Mouse (Mus musculus) layer of hippocampus, adult 9-11 months (tissue): ENCODE results near the gene Alpl.
A peak's percentile ranks its signal among the peaks of the same experiment; 100 is the strongest.

Source experiments
- DNase-seq: peaks from one replicate; pipeline ENCODE4 v3.0.0; 2022

Gene Alpl

GRCm38 (mm10) chr4:137707216-137707990 lies 88.8 kb downstream of the Alpl start:
- DNase-seq = no peak

DNA sequence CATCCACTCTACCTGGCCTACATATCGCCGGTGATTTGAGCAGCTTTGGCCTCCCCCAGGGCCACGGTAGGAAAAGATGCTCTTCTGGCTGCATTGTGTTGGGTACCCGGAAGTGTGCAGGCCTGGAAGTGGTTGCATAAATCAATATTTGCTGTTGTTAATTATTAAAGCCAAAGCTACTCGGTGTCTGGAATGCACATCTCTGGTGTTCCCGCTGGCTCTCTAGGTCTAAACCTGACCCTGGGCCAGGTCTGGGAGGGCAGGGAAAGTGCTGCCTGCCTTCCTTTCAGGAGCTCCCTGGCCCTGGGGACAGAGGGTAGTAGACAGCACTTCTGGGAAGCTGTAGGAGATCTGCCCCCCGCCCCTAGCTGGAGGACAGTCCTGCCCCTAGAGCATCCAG lies 89.7 kb downstream of the Alpl start:
- no peak for DNase-seq

DNA sequence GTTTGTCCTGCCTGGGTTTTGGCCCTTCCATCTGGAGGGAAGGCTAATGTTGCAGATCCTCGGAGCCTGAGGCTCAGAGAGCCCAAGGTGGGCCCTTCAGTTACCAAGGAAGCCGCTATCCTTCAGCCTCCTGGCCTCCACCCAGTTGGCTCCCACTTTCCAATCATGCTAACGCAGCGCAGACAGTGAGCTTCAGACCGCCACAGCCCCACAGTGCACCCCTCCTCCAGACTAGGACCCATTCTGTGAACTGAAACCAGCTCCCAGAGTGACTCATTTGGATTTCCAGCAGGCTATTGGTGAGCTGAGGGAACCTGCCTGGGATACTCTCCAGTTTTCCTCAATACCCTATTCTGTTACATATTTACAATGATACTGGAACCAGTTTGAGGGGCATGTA lies 90.8 kb downstream of the Alpl start:
- DNase-seq = no peak

DNA sequence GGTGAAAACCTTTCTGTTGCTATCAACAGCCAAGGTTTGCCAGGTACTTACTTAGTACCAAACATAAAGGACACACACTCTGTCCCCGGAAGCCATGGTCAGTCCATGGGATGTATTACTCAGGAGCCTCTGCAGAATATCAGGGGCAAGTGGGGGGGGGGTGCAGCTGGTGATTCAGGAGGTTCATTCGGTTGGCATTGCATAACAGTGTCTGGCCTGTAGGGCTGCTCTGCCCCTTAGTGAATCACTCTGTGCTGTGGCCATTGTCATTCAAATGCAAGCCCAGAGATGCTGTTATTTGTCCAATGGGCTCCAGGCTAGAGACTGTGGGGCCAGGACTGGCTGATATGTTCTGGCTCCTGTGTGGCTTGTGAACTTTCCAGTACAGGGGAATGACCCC lies 91.6 kb downstream of the Alpl start:
- DNase-seq = no peak

GRCm38 (mm10) chr4:137703077-137703476 lies 93.1 kb downstream of the Alpl start:
- no peak for DNase-seq

GRCm38 (mm10) chr4:137700960-137701359 lies 95.2 kb downstream of the Alpl start:
- no peak for DNase-seq

DNA sequence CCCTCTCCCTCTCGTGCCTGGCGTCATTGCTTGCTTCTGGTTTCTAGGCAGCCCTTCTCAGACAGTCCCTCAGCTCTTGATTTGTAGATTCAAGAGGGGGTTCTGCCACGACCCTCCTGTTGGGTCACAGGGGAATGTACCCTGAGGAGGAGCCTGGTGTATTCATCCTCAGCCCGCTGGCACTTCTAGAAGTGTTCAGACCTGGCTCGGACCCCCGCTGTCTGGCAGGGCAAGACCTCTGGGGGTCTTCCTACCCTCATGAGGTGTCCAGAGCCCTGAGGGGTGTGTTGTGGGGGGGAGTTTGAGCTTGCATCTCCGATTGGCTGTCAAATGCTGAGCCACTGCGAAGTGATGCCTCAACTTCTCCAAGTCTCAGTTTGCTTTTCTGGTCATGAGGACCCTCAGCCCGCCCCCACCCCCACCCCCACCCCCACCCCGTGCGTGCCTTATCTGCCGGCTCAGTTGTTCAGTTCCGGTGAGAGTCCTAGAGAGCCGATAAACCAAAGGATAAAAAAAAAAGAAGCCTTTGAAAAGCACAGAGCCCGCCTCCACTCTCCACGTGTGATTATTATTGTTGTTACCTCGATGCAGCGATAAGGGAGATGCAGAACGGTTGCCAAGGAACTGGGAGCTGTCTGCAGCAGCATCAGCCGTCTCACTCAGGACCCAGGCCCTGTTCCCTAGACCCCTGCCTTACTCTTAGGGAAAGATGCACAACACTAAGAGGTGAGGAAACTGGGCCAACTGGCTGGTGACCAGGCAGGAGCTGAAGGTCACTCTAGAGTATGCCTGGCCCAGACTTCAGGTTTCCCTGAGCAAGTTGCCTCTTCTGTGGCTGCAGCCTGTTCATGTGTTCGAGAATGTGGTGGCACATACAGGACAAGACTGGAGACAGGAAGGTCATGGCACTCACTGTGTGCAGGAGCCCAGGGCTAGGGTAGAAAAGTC lies 96.6 kb downstream of the Alpl start:
- no peak for DNase-seq

DNA sequence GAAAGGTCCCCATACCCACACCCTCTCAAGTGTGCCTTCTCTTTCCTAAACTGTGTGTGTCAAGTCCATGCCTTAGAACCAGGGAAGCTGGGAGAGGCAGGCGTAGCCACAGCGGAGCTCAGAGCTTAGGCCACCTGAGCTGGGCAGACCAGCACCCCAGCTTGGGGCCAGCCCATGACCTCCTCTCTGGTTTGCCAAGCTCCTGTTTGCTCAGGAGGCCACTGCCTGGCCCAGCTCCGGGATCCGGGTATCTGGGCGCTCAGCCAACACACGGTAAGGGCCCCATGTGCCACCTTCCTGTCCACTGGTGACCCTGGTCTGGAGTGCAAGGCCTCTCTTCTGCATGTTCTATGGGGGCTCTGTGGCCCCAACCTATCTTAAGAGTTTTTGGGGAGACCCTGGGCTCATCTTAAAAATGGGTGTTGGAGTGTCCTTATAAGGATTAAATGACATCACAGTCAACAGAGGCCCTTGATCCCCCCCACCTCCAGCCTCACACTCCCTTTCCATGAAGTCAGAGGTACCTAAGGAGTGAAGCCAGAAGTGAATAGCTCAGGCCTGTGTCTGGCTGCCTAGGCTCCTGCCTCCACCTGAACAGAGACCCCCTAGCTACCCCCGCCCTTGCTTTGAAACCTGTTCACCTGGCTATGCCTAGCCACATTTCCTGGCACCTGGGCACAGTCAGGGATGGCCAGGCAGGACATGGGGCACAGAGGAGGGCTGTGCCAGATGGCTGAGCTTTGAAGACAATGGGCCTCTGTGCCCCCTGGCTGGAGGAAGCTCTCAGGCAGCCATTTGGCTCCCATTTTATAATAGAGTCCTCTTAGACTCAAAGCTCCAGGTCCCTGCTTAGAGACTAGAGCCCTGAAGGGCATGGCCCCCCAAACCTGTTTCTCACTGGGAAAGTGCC lies 97.9 kb downstream of the Alpl start:
- no peak for DNase-seq

GRCm38 (mm10) chr4:137697156-137697885 lies 98.9 kb downstream of the Alpl start:
- DNase-seq = no peak

DNA sequence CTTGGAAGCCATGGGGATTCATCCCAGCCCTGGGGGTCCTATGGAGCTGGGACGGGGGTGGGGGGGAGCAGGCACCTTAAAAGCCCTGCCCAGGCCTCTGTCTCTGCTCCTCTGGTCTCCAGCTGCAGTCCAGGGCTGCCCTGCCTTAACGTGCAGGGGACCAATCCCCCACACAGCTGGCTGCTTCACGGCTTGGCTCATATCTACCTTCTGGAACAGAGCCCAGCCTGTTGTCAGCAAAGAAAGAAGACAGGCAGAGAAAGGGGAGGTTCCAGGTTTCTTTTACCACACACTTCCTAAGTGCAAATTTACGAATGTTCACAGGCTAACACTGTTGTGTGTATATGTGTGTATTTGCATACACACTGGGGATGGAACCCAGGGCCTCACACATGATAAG lies 100.3 kb downstream of the Alpl start:
- no peak for DNase-seq

DNA sequence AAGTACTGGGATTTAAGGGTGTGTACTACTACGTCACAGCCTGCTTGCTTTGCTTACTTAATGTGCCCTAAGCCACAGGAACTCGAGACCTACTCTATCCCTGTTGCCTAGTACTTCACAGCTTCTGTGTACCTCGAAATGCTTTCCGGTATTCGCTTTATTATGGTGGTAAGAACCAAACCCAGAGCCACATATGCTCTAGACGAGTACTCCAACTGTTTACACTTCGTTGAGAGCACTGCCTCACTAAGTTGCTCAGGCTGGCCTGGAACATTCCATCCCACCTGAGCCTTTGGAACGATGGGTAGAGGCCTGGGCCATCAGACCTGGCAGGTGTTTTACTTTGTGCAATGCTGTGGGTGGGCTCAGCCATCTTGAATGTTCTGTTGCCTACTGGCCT lies 100.9 kb downstream of the Alpl start:
- no peak for DNase-seq

DNA sequence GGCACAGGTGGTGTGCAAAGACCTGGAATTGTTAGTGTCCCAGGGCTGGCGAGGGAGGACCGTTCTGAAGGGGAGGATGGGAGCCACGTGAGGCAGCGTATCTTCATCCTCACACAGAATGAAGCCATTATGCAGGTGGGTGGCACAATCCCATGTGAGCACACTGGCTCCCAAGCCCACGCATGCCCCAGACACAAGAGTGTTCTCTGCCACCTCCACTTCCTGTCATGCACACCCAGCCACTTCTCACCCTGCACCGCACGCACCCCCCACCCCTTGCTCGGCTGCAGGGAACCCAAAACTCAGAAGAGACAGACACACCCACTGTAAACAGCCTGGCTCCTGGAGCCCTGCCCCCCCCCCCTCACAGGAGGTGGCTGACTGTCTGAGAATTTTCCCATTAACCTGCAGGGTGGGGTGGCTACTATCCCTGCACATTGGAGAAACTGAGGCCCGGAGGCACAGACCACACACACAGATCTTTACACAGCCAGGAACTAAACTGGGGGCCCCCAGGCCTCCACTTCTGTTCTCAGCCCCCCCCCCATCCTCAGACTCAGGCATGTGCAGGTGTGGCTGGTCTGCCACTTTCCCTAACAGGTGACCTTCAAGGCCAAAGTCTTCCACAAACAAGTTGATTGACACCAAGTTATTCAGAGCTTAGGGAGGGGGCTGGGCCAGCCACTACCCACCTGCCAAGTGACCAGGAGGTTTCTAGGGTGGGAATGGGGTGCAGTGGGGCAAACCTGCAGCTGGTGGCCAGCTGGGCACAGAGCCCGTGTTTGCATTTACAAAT lies 103.9 kb downstream of the Alpl start:
- peak; percentile 63 for DNase-seq
